Mouse (Mus musculus): ENCODE data around the gene Gprc6a.

Gene Gprc6a

GRCm38 (mm10) chr10:51584919-51585318, 46.3 kb downstream of the Gprc6a start:
- DNase-seq, result no peak

DNA sequence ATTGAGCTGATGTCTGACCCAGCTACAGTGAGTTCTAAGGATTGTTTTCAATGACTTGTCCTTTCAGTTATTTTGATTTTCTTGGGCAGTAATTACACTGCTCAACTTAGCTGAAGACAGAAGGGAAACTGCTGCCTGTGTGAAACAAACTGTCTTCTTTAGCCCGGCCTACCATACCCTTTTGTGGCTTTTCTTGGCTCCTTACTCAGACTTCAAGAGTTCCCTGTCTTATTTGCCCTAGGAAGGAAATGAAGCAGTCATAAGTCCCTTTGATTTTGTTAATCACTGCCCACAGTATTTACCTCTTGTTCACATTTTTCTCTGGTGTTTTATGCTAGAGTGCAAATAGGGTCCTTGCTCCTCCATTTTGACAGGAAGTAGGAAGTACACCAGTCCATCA, 46.9 kb downstream of the Gprc6a start:
- no peak for DNase-seq

DNA sequence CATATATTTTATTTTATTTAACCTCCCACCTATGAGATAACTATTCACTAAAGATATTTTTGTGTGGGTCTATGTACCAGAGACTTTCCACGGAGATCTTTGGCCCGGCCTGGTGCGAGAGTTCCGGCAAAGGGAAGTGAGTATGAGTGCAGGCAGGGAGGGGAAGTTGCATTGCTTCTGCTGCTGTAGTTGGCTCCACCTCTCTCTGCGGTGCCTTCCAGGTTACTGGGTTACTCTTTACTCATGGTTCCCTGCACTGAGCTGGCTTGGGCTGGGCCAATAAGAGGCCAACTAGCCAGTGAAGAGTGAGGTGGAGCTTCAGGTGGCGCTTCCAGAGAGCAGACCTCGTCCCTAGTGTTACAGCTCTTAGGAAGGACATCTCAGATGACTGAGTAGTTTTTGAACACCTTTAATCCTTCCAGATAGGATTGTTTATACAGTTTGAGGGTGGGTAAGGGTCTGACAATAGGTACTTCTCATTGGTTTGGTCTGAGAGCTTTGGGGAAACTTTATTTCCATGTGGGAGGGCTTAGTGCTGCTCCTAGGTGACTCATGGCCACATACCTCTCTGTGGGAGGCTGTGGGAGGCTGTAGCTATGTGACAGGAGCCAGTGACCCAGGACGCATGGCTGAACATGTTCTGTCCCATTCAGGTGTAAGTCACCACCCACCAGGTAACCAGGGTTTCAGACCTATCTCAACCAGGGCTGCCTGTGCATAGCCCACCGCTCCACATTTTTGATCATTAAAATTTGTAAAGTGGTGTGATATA, 59.9 kb downstream of the Gprc6a start:
- no peak for DNase-seq

All from cerebellum, adult 11-12 months (tissue).